Mouse (Mus musculus) MEL (cell line): ENCODE measurements around the gene Galnt10.

Source experiments
- BHLHE40 ChIP-seq: IDR thresholded peaks from 2 replicates; pipeline ENCODE4 v1.6.1; 2012; ENCODE audit warnings: low read depth, mild to moderate bottlenecking, inconsistent platforms, low read length, improper control_type of control experiment, borderline replicate concordance
- CHD2 ChIP-seq: IDR thresholded peaks from 2 replicates; pipeline ENCODE4 v1.6.1; 2011; ENCODE audit warnings: low read length, improper control_type of control experiment
- CTCF ChIP-seq, 3 experiments: IDR thresholded peaks in 2 of 3; conservative IDR thresholded peaks in 1 of 3; 2 replicates each; pipeline ENCODE4 v1.5.1; 2011 to 2012; ENCODE audit warnings: low read length in 3 of 3, low read depth in 2 of 3, mild to moderate bottlenecking in 2 of 3, improper control_type of control experiment in 1 of 3, inconsistent platforms in 1 of 3, mixed read lengths in 1 of 3, moderate library complexity in 1 of 3; ENCODE audit not compliant: control insufficient read depth in 1 of 3, insufficient read depth in 1 of 3, poor library complexity in 1 of 3, severe bottlenecking in 1 of 3
- TBP ChIP-seq: IDR thresholded peaks from 2 replicates; pipeline ENCODE4 v1.8.0; 2011; ENCODE audit warnings: low read depth, low read length, improper control_type of control experiment
- USF2 ChIP-seq, 2 experiments: IDR thresholded peaks; 2 replicates each; pipeline ENCODE4 v1.6.1; 2011 to 2012; ENCODE audit warnings: improper control_type of control experiment in 2 of 2, low read length in 2 of 2, borderline replicate concordance in 1 of 2, inconsistent platforms in 1 of 2, low read depth in 1 of 2, mild to moderate bottlenecking in 1 of 2; ENCODE audit not compliant: insufficient read depth in 1 of 2
- ZKSCAN1 ChIP-seq: IDR thresholded peaks from 2 replicates; pipeline ENCODE4 v1.6.1; 2012; ENCODE audit warnings: low read depth, mild to moderate bottlenecking, inconsistent platforms, low read length, improper control_type of control experiment, moderate library complexity

- TF ChIP-seq ZKSCAN1 (no peak), USF2 (IDR thresholded peaks at IDR 0.05; ENCODE audit: borderline replicate concordance in 1 of 2, insufficient read depth in 1 of 2, low read depth in 1 of 2, low read length in 2 of 2) (no peak), CHD2 (no peak), TBP (no peak), CTCF (IDR thresholded peaks at IDR 0.05 in 2 of 3, conservative IDR thresholded peaks at IDR 0.05 in 1 of 3; ENCODE audit: control insufficient read depth in 1 of 3, insufficient read depth in 1 of 3, low read depth in 2 of 3, low read length in 3 of 3, poor library complexity in 1 of 3, severe bottlenecking in 1 of 3) (no peak), BHLHE40 (no peak)
Measured at GRCm38 (mm10) chr11:57719631-57720030, 74.4 kb downstream of the Galnt10 start.
